Mouse (Mus musculus) midbrain, embryonic 12.5 days (tissue): ENCODE data around the gene Cstf2t. TPM values are rescaled to one million over a fixed set of nuclear protein-coding genes. Genes with fewer than 3 reads are reported as not detected.

Experiments used
- ATAC-seq: fragments of 200-750 bp; cut with Nextera tagmentation; 2 replicates; pipeline ENCODE4 v1.8.0; 2017; ENCODE audit warnings: low read depth, moderate TSS enrichment, moderate library complexity; ENCODE audit not compliant: low FRiP score
- H3K27ac ChIP-seq: fragments of 300-500 bp; sonication (generic); replicated peaks from 2 replicates; pipeline ENCODE4 v1.5.1; 2016; ENCODE audit warnings: mild to moderate bottlenecking
- H3K27me3 ChIP-seq: fragments of 300-500 bp; sonication (generic); 2 replicates; pipeline ENCODE4 v1.6.1; 2016; ENCODE audit warnings: mild to moderate bottlenecking
- H3K36me3 ChIP-seq: fragments of 300-500 bp; sonication (generic); 2 replicates; pipeline ENCODE4 v1.6.1; 2016
- H3K4me1 ChIP-seq: fragments of 300-500 bp; sonication (generic); 2 replicates; pipeline ENCODE4 v1.6.1; 2016
- H3K4me2 ChIP-seq: fragments of 300-500 bp; sonication (generic); replicated peaks from 2 replicates; pipeline ENCODE4 v1.6.1; 2016; ENCODE audit warnings: mild to moderate bottlenecking, moderate library complexity
- H3K4me3 ChIP-seq: fragments of 300-500 bp; sonication (generic); 2 replicates; pipeline ENCODE4 v1.5.1; 2016; ENCODE audit warnings: mild to moderate bottlenecking
- H3K9ac ChIP-seq: fragments of 300-500 bp; sonication (generic); replicated peaks from 2 replicates; pipeline ENCODE4 v1.6.1; 2016; ENCODE audit warnings: mild to moderate bottlenecking, moderate library complexity
- H3K9me3 ChIP-seq: fragments of 300-500 bp; sonication (generic); 2 replicates; pipeline ENCODE4 v1.6.1; 2016; ENCODE audit warnings: mild to moderate bottlenecking
- WGBS: fragments of 180-500 bp; shearing (Covaris S2); methylation state at CpG from one replicate; pipeline ENCODE4 v1.1.7; 2016; 5-methylcytosine and 5-hydroxymethylcytosine counted together
- polyA plus RNA-seq: library from polyadenylated mRNA; unstranded; fragments of >200 nt; fragmentation: Nextera tagmentation; extraction: Ambion mirVana; gene quantifications from 2 replicates; pipeline ENCODE4 v1.2.1, GENCODE M21; 2016

Gene Cstf2t
- polyA plus RNA-seq, 1 experiment from 2014 or later = 83.8 TPM

DNA sequence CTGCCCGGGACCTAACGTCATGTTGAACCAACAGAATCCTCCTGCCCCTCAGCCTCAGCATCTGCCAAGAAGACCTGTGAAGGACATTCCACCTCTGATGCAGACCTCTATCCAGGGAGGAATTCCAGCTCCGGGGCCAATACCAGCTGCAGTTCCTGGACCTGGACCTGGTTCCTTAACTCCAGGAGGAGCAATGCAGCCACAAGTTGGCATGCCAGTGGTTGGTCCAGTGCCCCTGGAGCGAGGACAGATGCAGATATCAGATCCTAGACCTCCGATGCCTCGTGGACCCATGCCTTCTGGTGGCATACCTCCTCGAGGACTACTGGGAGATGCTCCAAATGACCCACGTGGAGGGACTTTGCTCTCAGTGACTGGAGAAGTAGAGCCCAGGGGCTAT is 1.1 kb downstream of the Cstf2t start:
- peak overlapping the region; percentile 89 for H3K4me2 ChIP-seq
- H3K27ac ChIP-seq = no peak overlapping the region
- no peak for ATAC-seq
- peak overlapping the region; percentile 80 for H3K9ac ChIP-seq
- H3K9me3 ChIP-seq = no peaks in the 10 kb centered on the region
- H3K36me3 ChIP-seq = peaks cover 32% of the 10 kb centered on the region
- no peaks in the 10 kb centered on the region for H3K27me3 ChIP-seq
- peaks cover 19% of the 10 kb centered on the region for H3K4me1 ChIP-seq
- 98% methylated on average over 8 of the region's 8 CpGs for WGBS
- peak overlapping the region; percentile 72 for H3K4me3 ChIP-seq

GRCm38 (mm10) chr19:31097857-31098256 is 15.2 kb downstream of the Cstf2t start:
- Histone ChIP-seq H3K27me3 (0 out of 2 replicates have a peak, but pooled peaks cover 2% of the 10 kb centered on the region), H3K36me3 (no peaks in the 10 kb centered on the region), H3K9me3 (no peaks in the 10 kb centered on the region), H3K4me3 (no peak overlapping the region), H3K9ac (no peak overlapping the region), H3K27ac (no peak overlapping the region), H3K4me2 (no peak overlapping the region), H3K4me1 (no peaks in the 10 kb centered on the region)
- ATAC-seq = no peak
- WGBS = 84% methylated on average over 3 of the region's 3 CpGs

GRCm38 (mm10) chr19:31099369-31099768 is 16.7 kb downstream of the Cstf2t start:
- no peak for ATAC-seq
- Histone ChIP-seq H3K4me3 (no peak overlapping the region), H3K4me2 (no peak overlapping the region), H3K27ac (no peak overlapping the region), H3K36me3 (no peaks in the 10 kb centered on the region), H3K4me1 (no peaks in the 10 kb centered on the region), H3K9ac (no peak overlapping the region), H3K27me3 (0 out of 2 replicates have a peak, but pooled peaks cover 3% of the 10 kb centered on the region), H3K9me3 (no peaks in the 10 kb centered on the region)
- WGBS = 94% methylated on average over 3 of the region's 3 CpGs

GRCm38 (mm10) chr19:31104764-31105163 is 22.1 kb downstream of the Cstf2t start:
- Histone ChIP-seq H3K9ac (no peak overlapping the region), H3K9me3 (no peaks in the 10 kb centered on the region), H3K4me1 (no peaks in the 10 kb centered on the region), H3K27ac (no peak overlapping the region), H3K4me3 (no peak overlapping the region), H3K36me3 (no peaks in the 10 kb centered on the region), H3K27me3 (0 out of 2 replicates have a peak, but pooled peaks cover 3% of the 10 kb centered on the region), H3K4me2 (no peak overlapping the region)
- WGBS = 85% methylated on average over 6 of the region's 6 CpGs
- no peak for ATAC-seq

DNA sequence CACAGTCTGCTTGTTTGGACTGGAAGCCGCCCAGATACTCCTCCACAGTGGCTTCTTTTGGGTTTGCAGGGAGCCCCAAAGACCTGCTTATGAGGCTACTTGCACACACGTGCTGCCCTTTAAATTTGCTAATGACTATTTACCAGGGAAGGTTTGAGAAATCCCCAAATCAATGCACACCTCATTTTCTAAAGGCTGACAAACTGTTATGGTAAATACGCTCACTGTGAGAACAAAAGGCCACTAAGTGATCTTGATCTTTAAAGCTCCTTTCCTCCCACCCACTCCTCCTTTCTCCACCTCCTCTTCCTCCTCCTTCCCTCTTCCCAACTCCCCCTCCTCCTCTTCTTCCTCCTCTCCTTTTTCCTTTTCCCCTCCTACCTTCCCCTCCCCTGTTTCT is 23.4 kb downstream of the Cstf2t start:
- no peaks in the 10 kb centered on the region for H3K9me3 ChIP-seq
- H3K27me3 ChIP-seq = 0 out of 2 replicates have a peak, but pooled peaks cover 3% of the 10 kb centered on the region
- no peak overlapping the region for H3K4me2 ChIP-seq
- H3K27ac ChIP-seq = no peak overlapping the region
- H3K4me3 ChIP-seq = no peak overlapping the region
- ATAC-seq = no peak
- H3K9ac ChIP-seq = no peak overlapping the region
- WGBS = 36% methylated on average over 3 of the region's 3 CpGs
- H3K36me3 ChIP-seq = no peaks in the 10 kb centered on the region
- H3K4me1 ChIP-seq = no peaks in the 10 kb centered on the region

DNA sequence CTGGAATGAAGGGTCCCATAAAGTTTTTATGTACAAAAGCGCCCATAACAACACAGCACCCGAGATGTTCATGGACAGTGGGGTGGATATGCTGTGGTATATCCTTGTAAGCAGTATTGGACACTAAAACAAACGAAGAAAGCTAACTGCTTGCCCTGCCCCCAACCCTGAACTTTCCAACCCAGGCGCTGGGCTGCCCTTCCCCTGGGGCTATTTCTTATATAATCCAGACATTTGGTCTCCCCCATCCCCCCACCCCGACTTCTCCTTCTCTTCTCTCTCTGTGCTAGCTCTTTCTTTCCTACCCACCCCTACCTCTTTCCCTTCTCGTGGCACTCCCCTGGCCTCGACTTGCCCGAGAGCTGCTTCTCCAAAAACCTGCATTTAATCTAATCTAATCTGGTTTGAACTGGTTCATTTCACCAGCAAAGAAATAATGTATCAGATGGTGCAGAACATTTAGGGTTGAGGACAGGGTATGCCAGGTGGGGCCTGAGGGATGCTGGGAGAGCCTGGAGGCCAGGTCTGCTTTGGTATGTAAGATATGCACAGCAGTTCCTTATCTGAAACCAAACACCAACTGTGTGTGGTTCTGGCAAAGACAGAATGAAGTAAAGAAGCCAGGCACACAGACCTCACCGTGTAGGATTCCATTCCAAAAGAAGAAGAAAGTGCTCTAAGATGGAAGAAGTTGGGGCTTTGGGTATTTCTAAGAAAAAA is 24.4 kb downstream of the Cstf2t start:
- H3K36me3 ChIP-seq = no peaks in the 10 kb centered on the region
- no peak overlapping the region for H3K9ac ChIP-seq
- H3K27ac ChIP-seq = no peak overlapping the region
- no peak for ATAC-seq
- H3K4me1 ChIP-seq = no peaks in the 10 kb centered on the region
- H3K27me3 ChIP-seq = 0 out of 2 replicates have a peak, but pooled peaks cover 3% of the 10 kb centered on the region
- H3K9me3 ChIP-seq = no peaks in the 10 kb centered on the region
- no peak overlapping the region for H3K4me2 ChIP-seq
- no peak overlapping the region for H3K4me3 ChIP-seq
- 51% methylated on average over 9 of the region's 9 CpGs for WGBS

- Histone ChIP-seq H3K27me3 (no peaks in the 10 kb centered on the region), H3K9me3 (no peaks in the 10 kb centered on the region), H3K9ac (no peak overlapping the region), H3K36me3 (no peaks in the 10 kb centered on the region), H3K4me3 (no peak overlapping the region), H3K4me1 (0 out of 2 replicates have a peak, but pooled peaks cover 5% of the 10 kb centered on the region), H3K27ac (no peak overlapping the region; the same call in 1 of the 2 replicates), H3K4me2 (no peak overlapping the region)
- 54% methylated on average over 4 of the region's 4 CpGs for WGBS
- ATAC-seq = no peak
Observed at GRCm38 (mm10) chr19:31114690-31115089, 32.1 kb downstream of the Cstf2t start.

DNA sequence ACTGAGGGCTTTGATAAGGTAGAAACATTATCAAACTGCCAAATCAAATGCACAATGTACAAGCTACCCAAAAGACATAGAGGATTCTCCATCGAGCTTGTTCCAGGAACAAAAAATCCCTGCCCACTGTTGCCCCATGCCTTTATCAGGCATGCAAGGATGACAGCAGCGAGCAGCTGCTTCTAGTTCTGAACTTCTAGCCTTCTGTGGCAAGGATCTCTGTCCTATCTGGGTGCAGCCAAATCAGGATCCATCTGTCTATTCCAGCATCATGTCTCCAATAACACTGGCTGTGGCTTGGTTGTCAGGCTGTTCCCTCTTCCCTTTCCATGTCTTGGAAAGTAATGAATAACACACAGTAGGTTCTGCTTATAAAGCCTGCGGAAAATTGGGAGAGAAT is 42.0 kb downstream of the Cstf2t start:
- Histone ChIP-seq H3K9ac (no peak overlapping the region), H3K36me3 (no peaks in the 10 kb centered on the region), H3K4me3 (no peak overlapping the region), H3K27me3 (no peaks in the 10 kb centered on the region), H3K4me2 (no peak overlapping the region), H3K27ac (no peak overlapping the region), H3K9me3 (no peaks in the 10 kb centered on the region), H3K4me1 (no peaks in the 10 kb centered on the region)
- 87% methylated on average over 3 of the region's 3 CpGs for WGBS
- no peak for ATAC-seq

DNA sequence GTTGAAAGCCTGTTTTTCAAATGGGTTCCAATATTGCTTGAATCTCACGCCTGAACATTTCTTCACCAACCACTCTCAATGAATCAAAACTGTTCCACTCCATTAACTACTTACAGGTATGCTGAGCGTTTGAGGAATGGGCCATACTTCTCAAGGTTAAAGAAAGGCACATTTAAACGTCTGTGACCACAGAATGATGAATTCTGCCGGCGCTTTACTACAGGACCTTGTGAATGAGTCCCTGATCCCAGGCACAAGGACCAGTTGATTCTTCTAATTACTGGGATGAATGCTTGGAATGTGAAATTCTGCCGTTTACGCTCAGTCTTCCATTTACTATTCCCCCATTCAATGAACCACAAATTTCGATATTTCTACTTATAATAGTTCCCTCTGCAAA is 50.0 kb downstream of the Cstf2t start:
- Histone ChIP-seq H3K27me3 (no peaks in the 10 kb centered on the region), H3K4me1 (peaks cover 6% of the 10 kb centered on the region; the same call in 1 of the 2 replicates), H3K4me2 (no peak overlapping the region), H3K36me3 (no peaks in the 10 kb centered on the region), H3K27ac (no peak overlapping the region), H3K4me3 (no peak overlapping the region), H3K9ac (no peak overlapping the region), H3K9me3 (no peaks in the 10 kb centered on the region)
- 86% methylated on average over 8 of the region's 8 CpGs for WGBS
- no peak for ATAC-seq

GRCm38 (mm10) chr19:31136316-31136715 is 53.7 kb downstream of the Cstf2t start:
- WGBS = 8% methylated on average over 2 of the region's 2 CpGs

More at GRCm38 (mm10) chr19:31136316-31136715, 53.7 kb downstream of the Cstf2t start:
- peaks cover 6% of the 10 kb centered on the region; the same call in 1 of the 2 replicates for H3K4me1 ChIP-seq
- H3K9ac ChIP-seq = no peak overlapping the region
- H3K9me3 ChIP-seq = no peaks in the 10 kb centered on the region
- H3K4me3 ChIP-seq = no peak overlapping the region
- H3K27me3 ChIP-seq = no peaks in the 10 kb centered on the region
- ATAC-seq = no peak
- no peaks in the 10 kb centered on the region for H3K36me3 ChIP-seq
- H3K27ac ChIP-seq = no peak overlapping the region
- H3K4me2 ChIP-seq = no peak overlapping the region
